Mouse (Mus musculus): ENCODE measurements at regions not wholly inside any gene's neighbourhood (a gene's known extent, or its start where the extent isn't known, plus 50 kb on each side); places are given as distances from the start of the nearest gene placed in this dataset.

- no peak for TF ChIP-seq GATA1 (IDR thresholded peaks at IDR 0.05; ENCODE audit: borderline replicate concordance, low read length)
- no peak for TF ChIP-seq FLI1 (IDR thresholded peaks at IDR 0.05; ENCODE audit: low read length)
Measured at GRCm38 (mm10) chr4:8967986-8968385, 729.1 kb upstream of the Car8 start.

Data from megakaryocyte, embryonic 14.5 days (primary cell).